Mouse (Mus musculus): Measurements from ENCODE around the gene Gm5678. TPM values are rescaled to one million over a fixed set of nuclear protein-coding genes. Genes with fewer than 3 reads are reported as not detected.

Gene Gm5678
- polyA plus RNA-seq, 1 experiment from 2014 or later: not detected

DNA sequence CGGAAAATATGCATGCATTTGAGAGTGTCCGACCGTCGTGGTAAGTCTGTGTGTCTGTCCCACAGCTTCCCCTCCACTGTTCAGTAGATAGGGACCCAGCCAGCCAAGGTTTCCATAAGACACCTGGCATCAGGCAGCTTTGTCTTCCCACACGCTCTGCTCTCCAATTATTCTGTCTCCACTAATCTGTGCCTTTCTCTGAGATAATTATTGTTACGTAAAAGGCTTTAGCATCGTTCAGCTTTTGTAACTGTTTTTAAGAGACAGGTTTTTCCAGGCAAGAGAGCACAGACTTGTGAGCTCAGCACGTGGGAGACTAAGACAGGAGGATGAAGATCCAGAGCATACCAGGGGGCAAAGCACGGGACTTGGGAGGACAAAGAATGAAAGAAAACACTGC lies 51.3 kb downstream of the Gm5678 start:
- Histone ChIP-seq H3K4me3 (ENCODE audit: low read length) (no peak overlapping the region), H3K4me2 (ENCODE audit: low read depth, low read length) (no peak overlapping the region), H3K27ac (ENCODE audit: low read length) (no peak overlapping the region), H3K9ac (ENCODE audit: low read length) (no peak overlapping the region), H3K4me1 (replicated peaks; ENCODE audit: control insufficient read depth, insufficient read depth, low read length) (peaks cover 13% of the 10 kb centered on the region), H3K9me3 (ENCODE audit: control insufficient read depth, low read length) (no peaks in the 10 kb centered on the region), H3K36me3 (ENCODE audit: control insufficient read depth, insufficient read depth, low read length) (no peaks in the 10 kb centered on the region), H3K27me3 (ENCODE audit: control insufficient read depth, insufficient read depth, low read depth, low read length) (peaks cover 14% of the 10 kb centered on the region)
- WGBS: 61% methylated on average over 9 of the region's 9 CpGs
- ATAC-seq (ENCODE audit: low read depth): no peak

Other genes with a start within 250 kb of the Gm5678 start
- 9.9 and 12.5 TPM in 2 replicates for gene Setd4, start 24.0 kb upstream of the Gm5678 start, polyA plus RNA-seq (2015; fragmentation: Nextera tagmentation; extraction: Ambion mirVana)
- gene Cbr1, start 22.2 kb upstream of the Gm5678 start, polyA plus RNA-seq (2015; fragmentation: Nextera tagmentation; extraction: Ambion mirVana): 88.1 and 95.2 TPM in 2 replicates
- gene Cbr3, start 55.1 kb downstream of the Gm5678 start, polyA plus RNA-seq (2015; fragmentation: Nextera tagmentation; extraction: Ambion mirVana): 9.0 and 9.9 TPM in 2 replicates
- 17.2 and 19.3 TPM in 2 replicates for gene Dop1b, start 83.8 kb downstream of the Gm5678 start, polyA plus RNA-seq (2015; fragmentation: Nextera tagmentation; extraction: Ambion mirVana)
- gene Morc3, start 204.0 kb downstream of the Gm5678 start, polyA plus RNA-seq (2015; fragmentation: Nextera tagmentation; extraction: Ambion mirVana): 34.8 and 35.5 TPM in 2 replicates

Data from lung, embryonic 16.5 days (tissue).